Mouse (Mus musculus): Measurements from ENCODE around the gene Inpp5d.

Gene Inpp5d

GRCm38 (mm10) chr1:87620211-87620668 lies at the start of gene Inpp5d:
TSS of gene Inpp5d (plus strand) at chr1:87620312.
- peak; percentile 71 for DNase-seq (ENCODE audit: low spot score)

GRCm38 (mm10) chr1:87573261-87573660 lies 46.9 kb upstream of the Inpp5d start:
- DNase-seq (ENCODE audit: low spot score): no peak

GRCm38 (mm10) chr1:87573800-87574215 lies 46.3 kb upstream of the Inpp5d start, which contains the start of gene Ngef:
TSS of gene Ngef (minus strand) at chr1:87573870.
- DNase-seq (ENCODE audit: low spot score): no peak

- no peak for DNase-seq (ENCODE audit: low spot score)
Measured at GRCm38 (mm10) chr1:87574353-87574752, 45.8 kb upstream of the Inpp5d start.

GRCm38 (mm10) chr1:87574785-87575184 lies 45.3 kb upstream of the Inpp5d start:
- DNase-seq (ENCODE audit: low spot score): no peak

- DNase-seq (ENCODE audit: low spot score): no peak
Measured at GRCm38 (mm10) chr1:87578965-87579364, 41.1 kb upstream of the Inpp5d start.

- DNase-seq (ENCODE audit: low spot score): no peak
Measured at GRCm38 (mm10) chr1:87580824-87581223, 39.3 kb upstream of the Inpp5d start.

- DNase-seq (ENCODE audit: low spot score): no peak
Measured at GRCm38 (mm10) chr1:87589162-87589561, 30.9 kb upstream of the Inpp5d start.

GRCm38 (mm10) chr1:87589980-87590379 lies 30.1 kb upstream of the Inpp5d start:
- DNase-seq (ENCODE audit: low spot score): no peak

- no peak for DNase-seq (ENCODE audit: low spot score)
Measured at GRCm38 (mm10) chr1:87594261-87594660, 25.9 kb upstream of the Inpp5d start.

GRCm38 (mm10) chr1:87594671-87595070 lies 25.4 kb upstream of the Inpp5d start:
- DNase-seq (ENCODE audit: low spot score): no peak

GRCm38 (mm10) chr1:87600533-87600932 lies 19.6 kb upstream of the Inpp5d start:
- no peak for DNase-seq (ENCODE audit: low spot score)

GRCm38 (mm10) chr1:87601801-87602200 lies 18.3 kb upstream of the Inpp5d start:
- DNase-seq (ENCODE audit: low spot score): no peak

- no peak for DNase-seq (ENCODE audit: low spot score)
Measured at GRCm38 (mm10) chr1:87603389-87603788, 16.7 kb upstream of the Inpp5d start.

- DNase-seq (ENCODE audit: low spot score): no peak
Measured at GRCm38 (mm10) chr1:87605296-87605695, 14.8 kb upstream of the Inpp5d start.

- DNase-seq (ENCODE audit: low spot score): peak; percentile 82
Measured at GRCm38 (mm10) chr1:87607385-87608091, 12.6 kb upstream of the Inpp5d start.

- peak; percentile 78 for DNase-seq (ENCODE audit: low spot score)
Measured at GRCm38 (mm10) chr1:87608416-87609046, 11.6 kb upstream of the Inpp5d start.

- no peak for DNase-seq (ENCODE audit: low spot score)
Measured at GRCm38 (mm10) chr1:87614576-87615295, 5.4 kb upstream of the Inpp5d start.

- no peak for DNase-seq (ENCODE audit: low spot score)
Measured at GRCm38 (mm10) chr1:87620693-87621092, 581 bp downstream of the Inpp5d start.

- peak; percentile 60 for DNase-seq (ENCODE audit: low spot score)
Measured at GRCm38 (mm10) chr1:87621146-87621857, 1.2 kb downstream of the Inpp5d start.

GRCm38 (mm10) chr1:87621858-87622279 lies 1.8 kb downstream of the Inpp5d start:
- DNase-seq (ENCODE audit: low spot score): peak; percentile 26

All from T-cell, adult 2 months (primary cell).